9 mouse cellular contexts compared by ENCODE assay signal in genomic region chr13:23772561-23773313, GRCm38 (mm10). TPM values are rescaled to one million over a fixed set of nuclear protein-coding genes. Genes with fewer than 3 reads are reported as not detected.
A peak's percentile ranks its signal among the peaks of the same experiment; 100 is the strongest.
DNase-seq lines count a peak whose midpoint lies in the region; ATAC-seq and TF ChIP-seq lines count a peak whose summit lies in the region.
"Had no signal": no experiment of that assay in that cellular context is flagged by ENCODE, and none has a peak within 500 bp of the region (broad histone marks: within the 10 kb centered on the region; RNA-seq: fewer than 3 reads in every experiment).

No protein-coding gene starts in this region.

- H3K27me3 ChIP-seq in embryonic facial prominence, embryonic 11.5 days (ENCODE audit: control insufficient read depth, insufficient read depth, low read length), result no peaks in the 10 kb centered on the region
- H3K27me3 ChIP-seq in heart, embryonic 15.5 days, result no peaks in the 10 kb centered on the region

- no peaks in the 10 kb centered on the region for H3K4me1 ChIP-seq in embryonic facial prominence, embryonic 11.5 days (ENCODE audit: control insufficient read depth, insufficient read depth, low read length)
- H3K4me1 ChIP-seq in heart, embryonic 15.5 days (replicated peaks), result peaks cover 8% of the 10 kb centered on the region; the same call in 1 of the 2 replicates

- peak; percentile 81 for ATAC-seq in embryonic facial prominence, embryonic 11.5 days (replicated peaks; ENCODE audit: insufficient number of reproducible peaks, low FRiP score, low TSS enrichment, low read depth)
- peak; percentile 88 for ATAC-seq in heart, embryonic 15.5 days (replicated peaks; ENCODE audit: insufficient number of reproducible peaks, insufficient read depth, low FRiP score, low read depth)

- H3K4me2 ChIP-seq in embryonic facial prominence, embryonic 11.5 days (ENCODE audit: low read depth, low read length), result 0 out of 2 replicates have a peak overlapping the region, but pooled peaks have one; percentile 2
- H3K4me2 ChIP-seq in heart, embryonic 15.5 days, result peak overlapping the region; percentile 57

- 0 out of 2 replicates have a peak, but pooled peaks have one; percentile 7 for TF ChIP-seq CTCF in layer of hippocampus, adult 2 months (conservative IDR thresholded peaks at IDR 0.05)

- H3K9ac ChIP-seq in embryonic facial prominence, embryonic 11.5 days (replicated peaks; ENCODE audit: low read length), result no peak overlapping the region
- H3K9ac ChIP-seq in heart, embryonic 15.5 days, result no peak overlapping the region

- no peak overlapping the region for H3K4me3 ChIP-seq in embryonic facial prominence, embryonic 11.5 days (ENCODE audit: low read depth, low read length)
- peak overlapping the region; percentile 24 for H3K4me3 ChIP-seq in heart, embryonic 15.5 days
- peak overlapping the region; percentile 29 for H3K4me3 ChIP-seq in layer of hippocampus, adult 2 months

- WGBS in embryonic facial prominence, embryonic 11.5 days, result 19% methylated on average over 21 of the region's 21 CpGs
- 17% methylated on average over 21 of the region's 21 CpGs for WGBS in heart, embryonic 15.5 days

- DNase-seq in spleen, postnatal 36 days (ENCODE audit: low spot score in 2 of 2), result peak; percentile 16 to 44
- DNase-seq in spleen, adult 12 weeks (ENCODE audit: low spot score), result no peak
- DNase-seq in embryonic facial prominence, embryonic 11.5 days (ENCODE audit: low spot score), result peak; percentile 80
- peak; percentile 43 to 47 for DNase-seq in layer of hippocampus, adult 2 months (ENCODE audit: low spot score in 2 of 2)
- DNase-seq in lung, postnatal 4 days, result peak; percentile 48 to 63
- peak; percentile 55 for DNase-seq in right cerebral cortex, postnatal 14 days
- no peak for DNase-seq in natural killer cell, adult 2 months (ENCODE audit: low spot score in 2 of 2)

- H3K9me3 ChIP-seq in embryonic facial prominence, embryonic 11.5 days (replicated peaks; ENCODE audit: control insufficient read depth, low read length), result no peaks in the 10 kb centered on the region
- H3K9me3 ChIP-seq in heart, embryonic 15.5 days (replicated peaks), result no peaks in the 10 kb centered on the region

- H3K36me3 ChIP-seq in embryonic facial prominence, embryonic 11.5 days (replicated peaks; ENCODE audit: control insufficient read depth, insufficient read depth, low read depth, low read length), result no peaks in the 10 kb centered on the region
- no peaks in the 10 kb centered on the region for H3K36me3 ChIP-seq in heart, embryonic 15.5 days

- H3K27ac ChIP-seq in embryonic facial prominence, embryonic 11.5 days (replicated peaks; ENCODE audit: low read depth, low read length), result no peak overlapping the region
- no peak overlapping the region for H3K27ac ChIP-seq in heart, embryonic 15.5 days
- H3K27ac ChIP-seq in layer of hippocampus, adult 2 months, result no peak overlapping the region
- H3K27ac ChIP-seq: macrophage had no signal

RNA-seq across cellular contexts. Expression of gene Trim38, which starts 3.0 kb away (rescaled TPM):
- polyA plus RNA-seq in embryonic facial prominence, embryonic 11.5 days (2014; fragmentation: Nextera tagmentation; extraction: Ambion mirVana), result 0.18 TPM in 1 of 2 replicates, not detected in the other
- not detected in 2 replicates for polyA plus RNA-seq in heart, embryonic 15.5 days (2015; fragmentation: Nextera tagmentation; extraction: Ambion mirVana)
- total RNA-seq in layer of hippocampus, adult 2 months (2021), result not detected
- polyA plus RNA-seq: macrophage had no signal

RNA-seq across cellular contexts. Expression of gene Hist1h1a, which starts 9.3 kb away (rescaled TPM):
- polyA plus RNA-seq in embryonic facial prominence, embryonic 11.5 days (2014; fragmentation: Nextera tagmentation; extraction: Ambion mirVana), result 4.5 and 5.0 TPM in 2 replicates
- polyA plus RNA-seq in heart, embryonic 15.5 days (2015; fragmentation: Nextera tagmentation; extraction: Ambion mirVana), result 0.76 and 0.98 TPM in 2 replicates
- total RNA-seq in layer of hippocampus, adult 2 months (2021), result 10 to 100 TPM; 18.5 to 18.9 TPM
- polyA plus RNA-seq: macrophage had no signal

RNA-seq across cellular contexts. Expression of gene Hist1h3a, which starts 10.6 kb away (rescaled TPM):
- 4.0 and 4.3 TPM in 2 replicates for polyA plus RNA-seq in embryonic facial prominence, embryonic 11.5 days (2014; fragmentation: Nextera tagmentation; extraction: Ambion mirVana)
- polyA plus RNA-seq in heart, embryonic 15.5 days (2015; fragmentation: Nextera tagmentation; extraction: Ambion mirVana), result 1.5 and 2.4 TPM in 2 replicates
- 10 to 100 TPM; 35.0 to 41.6 TPM for total RNA-seq in layer of hippocampus, adult 2 months (2021)
- polyA plus RNA-seq: macrophage had no signal

RNA-seq across cellular contexts. Expression of gene Hist1h4a, which starts 11.7 kb away (rescaled TPM):
- polyA plus RNA-seq in embryonic facial prominence, embryonic 11.5 days (2014; fragmentation: Nextera tagmentation; extraction: Ambion mirVana), result not detected in 2 replicates
- not detected in 2 replicates for polyA plus RNA-seq in heart, embryonic 15.5 days (2015; fragmentation: Nextera tagmentation; extraction: Ambion mirVana)
- 10 to 100 TPM; 46.0 to 55.3 TPM for total RNA-seq in layer of hippocampus, adult 2 months (2021)
- polyA plus RNA-seq: macrophage had no signal

RNA-seq across cellular contexts. Expression of gene Hist1h4b, which starts 15.9 kb away (rescaled TPM):
- polyA plus RNA-seq in embryonic facial prominence, embryonic 11.5 days (2014; fragmentation: Nextera tagmentation; extraction: Ambion mirVana), result 7.4 and 10.1 TPM in 2 replicates
- polyA plus RNA-seq in heart, embryonic 15.5 days (2015; fragmentation: Nextera tagmentation; extraction: Ambion mirVana), result 1.2 and 1.7 TPM in 2 replicates
- 10 to 100 TPM; 70.9 to 73.8 TPM for total RNA-seq in layer of hippocampus, adult 2 months (2021)

Comparison
In these comparisons a context has a peak if more than half of its experiments do, and no peak if none do; other contexts are left out.
1. DNase-seq: peak in spleen, postnatal 36 days (2 of 2), embryonic facial prominence, embryonic 11.5 days (single experiment), layer of hippocampus, adult 2 months (2 of 2), lung, postnatal 4 days (2 of 2) and right cerebral cortex, postnatal 14 days (single experiment); none in spleen, adult 12 weeks (single experiment) and natural killer cell, adult 2 months (0 of 2).